Mouse (Mus musculus): ENCODE results near the gene Gjc2.
A peak's percentile ranks its signal among the peaks of the same experiment; 100 is the strongest.

DNA sequence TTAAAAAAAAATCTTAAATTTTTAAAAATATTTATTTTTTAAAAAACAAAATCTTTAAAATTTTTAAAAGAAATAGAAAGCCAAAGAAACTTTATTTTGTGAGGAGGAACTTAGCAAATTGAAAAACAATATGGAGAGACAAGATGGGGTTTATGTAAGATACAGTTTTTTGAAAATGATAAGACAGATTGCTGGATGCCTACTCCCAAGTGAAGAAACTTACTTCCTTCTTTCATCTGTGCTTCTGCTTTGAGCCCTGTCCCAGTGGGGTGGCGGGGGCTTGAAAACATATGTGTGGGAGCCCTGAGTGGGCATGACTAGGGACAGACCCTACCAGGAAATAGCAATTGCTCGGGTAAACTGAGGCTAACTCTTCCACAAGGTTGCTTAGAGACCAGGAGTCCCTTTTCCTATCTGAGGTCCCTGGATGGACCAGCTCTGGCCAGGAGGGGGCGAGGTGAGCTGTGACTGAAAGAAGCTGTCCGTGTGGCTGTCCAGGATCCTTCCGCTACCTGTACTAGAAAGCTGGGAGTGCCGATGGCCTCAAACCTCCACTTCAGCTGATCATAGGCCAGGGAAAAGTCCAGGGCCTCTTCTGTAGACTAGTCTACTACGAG lies 47.2 kb upstream of the Gjc2 start:
- peak; percentile 93 for TF ChIP-seq CTCF (IDR thresholded peaks at IDR 0.05; ENCODE audit: low read depth)
- no peak for TF ChIP-seq EP300 (IDR thresholded peaks at IDR 0.05; ENCODE audit: low read depth)
